Mouse (Mus musculus): ENCODE measurements around the gene Hhex. TPM values are rescaled to one million over a fixed set of nuclear protein-coding genes. Genes with fewer than 3 reads are reported as not detected.

Gene Hhex
- polyA plus RNA-seq, 1 experiment from 2014 or later: 7.2 TPM

GRCm38 (mm10) chr19:37466403-37466802 is 31.8 kb downstream of the Hhex start:
- Histone ChIP-seq H3K4me3 (no peak overlapping the region), H3K4me1 (peaks cover 4% of the 10 kb centered on the region; the same call in 1 of the 2 replicates), H3K36me3 (no peaks in the 10 kb centered on the region), H3K9me3 (replicated peaks) (no peaks in the 10 kb centered on the region), H3K27me3 (ENCODE audit: low read depth, poor library complexity, severe bottlenecking) (no peaks in the 10 kb centered on the region), H3K27ac (no peak overlapping the region)
- DNase-seq (ENCODE audit: low spot score): no peak
- 83% methylated on average over 3 of the region's 3 CpGs for WGBS

- no peaks in the 10 kb centered on the region for H3K27me3 ChIP-seq (ENCODE audit: low read depth, poor library complexity, severe bottlenecking)
- no peaks in the 10 kb centered on the region for H3K36me3 ChIP-seq
- no peaks in the 10 kb centered on the region for H3K9me3 ChIP-seq (replicated peaks)
- H3K4me1 ChIP-seq: peaks cover 4% of the 10 kb centered on the region; the same call in 1 of the 2 replicates
- WGBS: 91% methylated on average over 5 of the region's 5 CpGs
- H3K27ac ChIP-seq: no peak overlapping the region
- no peak overlapping the region for H3K4me3 ChIP-seq
- no peak for DNase-seq (ENCODE audit: low spot score)
These were observed 32.4 kb downstream of the Hhex start for GRCm38 (mm10) chr19:37466978-37467377.

GRCm38 (mm10) chr19:37468841-37469566 is 34.4 kb downstream of the Hhex start:
- 70% methylated on average over 6 of the region's 6 CpGs for WGBS
- Histone ChIP-seq H3K4me1 (peaks cover 4% of the 10 kb centered on the region; the same call in 1 of the 2 replicates), H3K27ac (no peak overlapping the region), H3K27me3 (ENCODE audit: low read depth, poor library complexity, severe bottlenecking) (no peaks in the 10 kb centered on the region), H3K4me3 (no peak overlapping the region), H3K36me3 (no peaks in the 10 kb centered on the region), H3K9me3 (replicated peaks) (no peaks in the 10 kb centered on the region)
- no peak for DNase-seq (ENCODE audit: low spot score)

- 96% methylated on average over 4 of the region's 4 CpGs for WGBS
- H3K4me1 ChIP-seq: no peaks in the 10 kb centered on the region
These were observed 37.1 kb downstream of the Hhex start for GRCm38 (mm10) chr19:37471680-37472079.

GRCm38 (mm10) chr19:37472589-37472988 is 38.0 kb downstream of the Hhex start:
- 73% methylated on average over 3 of the region's 3 CpGs for WGBS
- no peaks in the 10 kb centered on the region for H3K36me3 ChIP-seq
- no peaks in the 10 kb centered on the region for H3K4me1 ChIP-seq
- no peaks in the 10 kb centered on the region for H3K9me3 ChIP-seq (replicated peaks)
- H3K27me3 ChIP-seq (ENCODE audit: low read depth, poor library complexity, severe bottlenecking): no peaks in the 10 kb centered on the region
- no peak for DNase-seq (ENCODE audit: low spot score)
- no peak overlapping the region for H3K27ac ChIP-seq
- no peak overlapping the region for H3K4me3 ChIP-seq

More at GRCm38 (mm10) chr19:37471680-37472079, 37.1 kb downstream of the Hhex start:
- no peak for DNase-seq (ENCODE audit: low spot score)
- no peaks in the 10 kb centered on the region for H3K9me3 ChIP-seq (replicated peaks)
- H3K27ac ChIP-seq: no peak overlapping the region
- H3K27me3 ChIP-seq (ENCODE audit: low read depth, poor library complexity, severe bottlenecking): no peaks in the 10 kb centered on the region
- H3K36me3 ChIP-seq: no peaks in the 10 kb centered on the region
- no peak overlapping the region for H3K4me3 ChIP-seq

- no peaks in the 10 kb centered on the region for H3K27me3 ChIP-seq (ENCODE audit: low read depth, poor library complexity, severe bottlenecking)
- H3K36me3 ChIP-seq: no peaks in the 10 kb centered on the region
- no peak overlapping the region for H3K27ac ChIP-seq
- no peaks in the 10 kb centered on the region for H3K9me3 ChIP-seq (replicated peaks)
- no peak for DNase-seq (ENCODE audit: low spot score)
- no peaks in the 10 kb centered on the region for H3K4me1 ChIP-seq
- H3K4me3 ChIP-seq: no peak overlapping the region
- WGBS: 75% methylated on average over 8 of the region's 8 CpGs
These were observed 47.1 kb downstream of the Hhex start for GRCm38 (mm10) chr19:37481704-37482103.

- no peak overlapping the region for H3K27ac ChIP-seq
- H3K4me1 ChIP-seq: no peaks in the 10 kb centered on the region
- 86% methylated on average over 14 of the region's 14 CpGs for WGBS
- H3K27me3 ChIP-seq (ENCODE audit: low read depth, poor library complexity, severe bottlenecking): no peaks in the 10 kb centered on the region
- DNase-seq (ENCODE audit: low spot score): no peak
- H3K9me3 ChIP-seq (replicated peaks): no peaks in the 10 kb centered on the region
- H3K4me3 ChIP-seq: no peak overlapping the region
- no peaks in the 10 kb centered on the region for H3K36me3 ChIP-seq
These were observed 48.1 kb downstream of the Hhex start for GRCm38 (mm10) chr19:37482556-37483187.

GRCm38 (mm10) chr19:37484787-37485186 is 50.2 kb downstream of the Hhex start:
- no peak overlapping the region for H3K4me3 ChIP-seq

GRCm38 (mm10) chr19:37486801-37487200 is 52.2 kb downstream of the Hhex start:
- Histone ChIP-seq H3K36me3 (no peaks in the 10 kb centered on the region), H3K4me3 (no peak overlapping the region), H3K27ac (no peak overlapping the region), H3K9me3 (replicated peaks) (no peaks in the 10 kb centered on the region), H3K27me3 (ENCODE audit: low read depth, poor library complexity, severe bottlenecking) (no peaks in the 10 kb centered on the region), H3K4me1 (no peaks in the 10 kb centered on the region)
- no peak for DNase-seq (ENCODE audit: low spot score)
- 94% methylated on average over 6 of the region's 6 CpGs for WGBS

More at GRCm38 (mm10) chr19:37484787-37485186, 50.2 kb downstream of the Hhex start:
- Histone ChIP-seq H3K27me3 (ENCODE audit: low read depth, poor library complexity, severe bottlenecking) (no peaks in the 10 kb centered on the region), H3K9me3 (replicated peaks) (no peaks in the 10 kb centered on the region), H3K4me1 (no peaks in the 10 kb centered on the region), H3K27ac (no peak overlapping the region), H3K36me3 (no peaks in the 10 kb centered on the region)
- 81% methylated on average over 6 of the region's 6 CpGs for WGBS
- no peak for DNase-seq (ENCODE audit: low spot score)

GRCm38 (mm10) chr19:37487811-37488475 is 53.3 kb downstream of the Hhex start:
- DNase-seq (ENCODE audit: low spot score): no peak
- 90% methylated on average over 5 of the region's 5 CpGs for WGBS
- no peaks in the 10 kb centered on the region for H3K9me3 ChIP-seq (replicated peaks)

GRCm38 (mm10) chr19:37488608-37489262 is 54.1 kb downstream of the Hhex start:
- no peaks in the 10 kb centered on the region for H3K9me3 ChIP-seq (replicated peaks)
- H3K27me3 ChIP-seq (ENCODE audit: low read depth, poor library complexity, severe bottlenecking): no peaks in the 10 kb centered on the region
- DNase-seq (ENCODE audit: low spot score): no peak
- H3K4me3 ChIP-seq: no peak overlapping the region
- H3K4me1 ChIP-seq: no peaks in the 10 kb centered on the region
- no peaks in the 10 kb centered on the region for H3K36me3 ChIP-seq
- H3K27ac ChIP-seq: no peak overlapping the region
- 68% methylated on average over 7 of the region's 7 CpGs for WGBS

More at GRCm38 (mm10) chr19:37487811-37488475, 53.3 kb downstream of the Hhex start:
- Histone ChIP-seq H3K27me3 (ENCODE audit: low read depth, poor library complexity, severe bottlenecking) (no peaks in the 10 kb centered on the region), H3K27ac (no peak overlapping the region), H3K4me3 (no peak overlapping the region), H3K4me1 (no peaks in the 10 kb centered on the region), H3K36me3 (no peaks in the 10 kb centered on the region)
